8 mouse cellular contexts compared by ENCODE assay signal in genomic region chr5:92137239-92138046, GRCm38 (mm10). TPM values are rescaled to one million over a fixed set of nuclear protein-coding genes. Genes with fewer than 3 reads are reported as not detected.
DNase-seq lines count a peak whose midpoint lies in the region; ATAC-seq lines count a peak whose summit lies in the region.

TSS of gene Uso1 (plus strand) at chr5:92137938.

- no peaks in the 10 kb centered on the region for H3K9me3 ChIP-seq in hindbrain, embryonic 11.5 days (ENCODE audit: control insufficient read depth, low read length)

- 2% methylated on average over 39 of the region's 59 CpGs for WGBS in hindbrain, embryonic 11.5 days

- DNase-seq in Muller cell, postnatal 12 days (ENCODE audit: inconsistent ontology term): peak; percentile 100
- DNase-seq in cerebellum, adult 9-11 months: peak; percentile 99
- DNase-seq in frontal cortex, adult 2 months (ENCODE audit: extremely low spot score in 1 of 2, low spot score in 1 of 2): peak; percentile 94 to 97
- DNase-seq in hindbrain, embryonic 11.5 days (ENCODE audit: low spot score): peak; percentile 99
- peak; percentile 96 to 98 for DNase-seq in layer of hippocampus, postnatal 10 days (ENCODE audit: low spot score in 2 of 2)
- DNase-seq in lung, postnatal 10 days: peak; percentile 99
- DNase-seq in ovary, postnatal 36 days (ENCODE audit: low spot score): peak; percentile 100
- DNase-seq in thymus, postnatal 25 days: peak; percentile 98

- H3K9ac ChIP-seq in hindbrain, embryonic 11.5 days (ENCODE audit: low read depth, low read length): peak within 1 kb of the TSS; percentile 68

- no peaks in the 10 kb centered on the region for H3K36me3 ChIP-seq in hindbrain, embryonic 11.5 days (ENCODE audit: control insufficient read depth, insufficient read depth, low read length)

- ATAC-seq in hindbrain, embryonic 11.5 days (ENCODE audit: low FRiP score): peak; percentile 98

- H3K4me3 ChIP-seq in hindbrain, embryonic 11.5 days (ENCODE audit: low read depth, low read length): peak within 1 kb of the TSS; percentile 70

- peak within 1 kb of the TSS; percentile 65 for H3K27ac ChIP-seq in hindbrain, embryonic 11.5 days (ENCODE audit: low read depth, low read length)

- H3K4me1 ChIP-seq in hindbrain, embryonic 11.5 days (replicated peaks; ENCODE audit: control insufficient read depth, insufficient read depth, low read length): 0 out of 2 replicates have a peak, but pooled peaks cover 2% of the 10 kb centered on the region

- peak within 1 kb of the TSS; percentile 74 for H3K4me2 ChIP-seq in hindbrain, embryonic 11.5 days (replicated peaks; ENCODE audit: low read depth, low read length)

- H3K27me3 ChIP-seq in hindbrain, embryonic 11.5 days (ENCODE audit: control insufficient read depth, insufficient read depth, low read length): no peaks in the 10 kb centered on the region

RNA-seq across cellular contexts. Expression of gene Uso1, which starts in this region (rescaled TPM):
- polyA plus RNA-seq in frontal cortex, adult 2 months (2012; rRNA removed): 50.2 and 50.7 TPM in 2 replicates
- polyA plus RNA-seq in hindbrain, embryonic 11.5 days (2014; fragmentation: Nextera tagmentation; extraction: Ambion mirVana): 31.3 and 34.1 TPM in 2 replicates
- total RNA-seq in layer of hippocampus, postnatal 10 days (2021): 10 to 100 TPM; 67.4 to 68.2 TPM

Comparison
In these comparisons a context has a peak if more than half of its experiments do, and no peak if none do; other contexts are left out.
1. Peak in every context shown above with its lines: DNase-seq, ATAC-seq, H3K4me3 ChIP-seq and H3K27ac ChIP-seq.